Mouse (Mus musculus) lung, adult 2 months (tissue): ENCODE data around the gene Tpx2.

Experiments used
- CTCF ChIP-seq: fragments of 200-500 bp; IDR thresholded peaks from 2 replicates; pipeline ENCODE4 v1.5.1; 2011; ENCODE audit warnings: mild to moderate bottlenecking, low read length, control low read depth; ENCODE audit not compliant: insufficient read depth
- POLR2A ChIP-seq: fragments of 200-500 bp; IDR thresholded peaks from 2 replicates; pipeline ENCODE4 v1.6.1; 2011; ENCODE audit warnings: low read depth, mild to moderate bottlenecking, control low read depth, low read length, borderline replicate concordance; ENCODE audit errors: extremely low read depth

GRCm38 (mm10) chr2:152814213-152814874, 33.4 kb upstream of the Tpx2 start:
- TF ChIP-seq CTCF: no peak
- no peak for TF ChIP-seq POLR2A
